Mouse (Mus musculus): ENCODE results near the gene Tbc1d8.

- no peak for TF ChIP-seq CTCF (IDR thresholded peaks at IDR 0.05; ENCODE audit: low read depth)
- TF ChIP-seq EP300 (IDR thresholded peaks at IDR 0.05; ENCODE audit: low read depth): no peak
Measured at GRCm38 (mm10) chr1:39428280-39428679, 50.3 kb downstream of the Tbc1d8 start.
